Mouse (Mus musculus) E14TG2a.4 (cell line): ENCODE results near the gene Barx2.

Source experiments
- H3K27me3 ChIP-seq: 2 replicates; pipeline ENCODE4 v1.6.1; 2014; ENCODE audit warnings: low read length, control low read depth; ENCODE audit not compliant: insufficient read depth
- H3K36me3 ChIP-seq: 2 replicates; pipeline ENCODE4 v1.6.1; 2014; ENCODE audit warnings: low read length, control low read depth; ENCODE audit not compliant: insufficient read depth
- H3K4me1 ChIP-seq: replicated peaks from 2 replicates; pipeline ENCODE4 v1.6.1; 2014; ENCODE audit warnings: low read depth, low read length, control low read depth
- H3K4me3 ChIP-seq: replicated peaks from 2 replicates; pipeline ENCODE4 v1.5.1; 2014; ENCODE audit warnings: mild to moderate bottlenecking, low read length
- H3K9me3 ChIP-seq: 2 replicates; pipeline ENCODE4 v1.6.1; 2014; ENCODE audit warnings: low read length, control low read depth
- CTCF ChIP-seq: conservative IDR thresholded peaks from 2 replicates; pipeline ENCODE4 v1.5.1; 2014; ENCODE audit warnings: low read length
- NANOG ChIP-seq: IDR thresholded peaks from 2 replicates; pipeline ENCODE4 v1.6.1; 2014; ENCODE audit warnings: borderline replicate concordance, low read length, mixed read lengths
- POU5F1 ChIP-seq: IDR thresholded peaks from 2 replicates; pipeline ENCODE4 v1.6.1; 2014; ENCODE audit warnings: low read length, borderline replicate concordance

Gene Barx2

GRCm38 (mm10) chr9:31838047-31838446 is 75.2 kb downstream of the Barx2 start:
- H3K4me1 ChIP-seq, result no peaks in the 10 kb centered on the region
- no peaks in the 10 kb centered on the region for H3K9me3 ChIP-seq
- peaks cover 4% of the 10 kb centered on the region; the same call in 1 of the 2 replicates for H3K27me3 ChIP-seq
- no peaks in the 10 kb centered on the region for H3K36me3 ChIP-seq
- no peak overlapping the region for H3K4me3 ChIP-seq
- no peak for TF ChIP-seq NANOG
- no peak for TF ChIP-seq CTCF

GRCm38 (mm10) chr9:31808753-31809152 is 104.5 kb downstream of the Barx2 start:
- H3K36me3 ChIP-seq, result no peaks in the 10 kb centered on the region
- no peak overlapping the region for H3K4me3 ChIP-seq
- 0 out of 2 replicates have a peak, but pooled peaks cover 7% of the 10 kb centered on the region for H3K9me3 ChIP-seq
- no peaks in the 10 kb centered on the region for H3K4me1 ChIP-seq
- peak; percentile 61 for TF ChIP-seq CTCF
- TF ChIP-seq NANOG, result no peak
- no peaks in the 10 kb centered on the region for H3K27me3 ChIP-seq

- Histone ChIP-seq H3K4me1 (no peaks in the 10 kb centered on the region), H3K27me3 (no peaks in the 10 kb centered on the region), H3K9me3 (0 out of 2 replicates have a peak, but pooled peaks cover 7% of the 10 kb centered on the region), H3K36me3 (no peaks in the 10 kb centered on the region), H3K4me3 (no peak overlapping the region)
- no peak for TF ChIP-seq POU5F1
- no peak for TF ChIP-seq CTCF
- TF ChIP-seq NANOG, result no peak
Measured at GRCm38 (mm10) chr9:31802641-31803040, 110.6 kb downstream of the Barx2 start.
